Mouse (Mus musculus) central nervous system, embryonic 18 days (tissue): ENCODE results near the gene Trp53i11. TPM values are rescaled to one million over a fixed set of nuclear protein-coding genes. Genes with fewer than 3 reads are reported as not detected.

Source experiments
- polyA plus RNA-seq: library from polyadenylated mRNA; depleted of rRNA; stranded (reverse); fragments of >200 nt; gene quantifications from 2 replicates; pipeline ENCODE4 v1.2.3, GENCODE M21; 2012; rRNA removed

Gene Trp53i11
- polyA plus RNA-seq: 74.5 and 85.4 TPM in 2 replicates

GRCm38 (mm10) chr2:93187323-93187996 is at the start of gene Trp53i11:
Gene Trp53i11, plus strand, starts transcription at chr2:93187548.

Other genes with a start within 250 kb of the Trp53i11 start
- gene Prdm11, start 141.4 kb upstream of the Trp53i11 start, polyA plus RNA-seq: 6.8 and 7.0 TPM in 2 replicates
- gene Tspan18, start 147.0 kb downstream of the Trp53i11 start, polyA plus RNA-seq: 17.5 and 17.7 TPM in 2 replicates